Mouse (Mus musculus) midbrain, embryonic 15.5 days (tissue): ENCODE measurements around the gene C1rb. TPM values are rescaled to one million over a fixed set of nuclear protein-coding genes. Genes with fewer than 3 reads are reported as not detected.
"Not testable (repeated sequence)": the region's sequence is repeated elsewhere in the genome, so short reads cannot be mapped to it uniquely, and the experiment has no call there.

Experiments used
- ATAC-seq: fragments of 200-750 bp; cut with Nextera tagmentation; replicated peaks from 2 replicates; pipeline ENCODE4 v1.8.0; 2017; ENCODE audit warnings: moderate TSS enrichment
- H3K27ac ChIP-seq: fragments of 300-500 bp; sonication (generic); 2 replicates; pipeline ENCODE4 v1.5.1; 2015; ENCODE audit warnings: mild to moderate bottlenecking, inconsistent platforms
- H3K27me3 ChIP-seq: fragments of 300-500 bp; sonication (generic); replicated peaks from 2 replicates; pipeline ENCODE4 v1.6.1; 2015; ENCODE audit warnings: inconsistent platforms
- H3K36me3 ChIP-seq: fragments of 300-500 bp; sonication (generic); replicated peaks from 2 replicates; pipeline ENCODE4 v1.6.1; 2015; ENCODE audit warnings: inconsistent platforms
- H3K4me1 ChIP-seq: fragments of 300-500 bp; sonication (generic); 2 replicates; pipeline ENCODE4 v1.6.1; 2015; ENCODE audit warnings: inconsistent platforms
- H3K4me2 ChIP-seq: fragments of 300-500 bp; sonication (generic); 2 replicates; pipeline ENCODE4 v1.6.1; 2015; ENCODE audit warnings: inconsistent platforms, mild to moderate bottlenecking, moderate library complexity
- H3K4me3 ChIP-seq: fragments of 300-500 bp; sonication (generic); 2 replicates; pipeline ENCODE4 v1.5.1; 2015; ENCODE audit warnings: mild to moderate bottlenecking, inconsistent platforms
- H3K9ac ChIP-seq: fragments of 300-500 bp; sonication (generic); 2 replicates; pipeline ENCODE4 v1.6.1; 2015; ENCODE audit warnings: mild to moderate bottlenecking, inconsistent platforms
- H3K9me3 ChIP-seq: fragments of 300-500 bp; sonication (generic); 2 replicates; pipeline ENCODE4 v1.6.1; 2016; ENCODE audit warnings: inconsistent platforms
- WGBS: fragments of 180-500 bp; shearing (Covaris S2); methylation state at CpG from one replicate; pipeline ENCODE4 v1.1.7; 2015; ENCODE audit warnings: mixed read lengths; 5-methylcytosine and 5-hydroxymethylcytosine counted together
- polyA plus RNA-seq: library from polyadenylated mRNA; unstranded; fragments of >200 nt; fragmentation: Nextera tagmentation; extraction: Ambion mirVana; gene quantifications from 2 replicates; pipeline ENCODE4 v1.2.1, GENCODE M21; 2015

C1rb gene
- polyA plus RNA-seq, 1 experiment from 2014 or later: not detected

DNA sequence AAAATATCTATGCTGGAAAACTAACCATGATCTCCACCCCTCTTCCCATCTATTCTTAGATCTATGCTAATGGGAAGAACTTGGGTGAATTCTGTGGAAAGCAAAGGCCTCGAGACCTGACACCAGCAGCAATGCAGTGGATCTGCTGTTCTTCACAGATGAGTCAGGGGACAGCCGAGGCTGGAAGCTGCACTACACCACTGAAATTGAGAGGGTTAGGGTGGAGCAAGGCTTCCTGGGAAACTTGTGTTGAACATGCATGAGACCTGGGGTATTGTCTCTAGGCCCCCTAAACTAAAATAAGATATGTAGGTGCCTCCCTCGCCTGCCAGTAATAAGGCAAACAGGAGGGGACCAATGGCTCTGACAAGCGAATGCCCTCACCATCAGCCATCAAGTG is 8.9 kb upstream of the C1rb start:
- ATAC-seq: not testable (repeated sequence)

DNA sequence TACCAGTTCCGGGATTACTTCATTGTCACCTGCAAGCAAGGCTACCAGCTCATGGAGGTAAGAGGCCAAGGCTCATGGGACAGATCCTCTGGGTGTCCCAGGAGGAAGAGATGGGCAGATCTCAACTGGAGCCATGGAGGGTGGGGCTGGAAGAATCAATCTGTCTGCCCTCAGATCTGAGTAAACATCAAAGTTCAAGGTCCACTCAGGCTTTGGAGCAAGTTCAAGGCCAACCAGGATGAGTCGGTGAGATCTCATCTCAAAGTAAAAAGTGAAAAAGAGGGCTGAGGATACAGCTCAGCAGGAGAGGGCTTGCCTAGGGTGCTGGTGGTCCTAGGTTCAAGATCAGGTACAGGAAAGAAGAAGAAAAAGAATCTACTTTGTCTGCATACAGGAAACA is 8.5 kb upstream of the C1rb start:
- H3K27ac ChIP-seq, H3K4me1 ChIP-seq, H3K9ac ChIP-seq, H3K4me2 ChIP-seq, H3K4me3 ChIP-seq, H3K9me3 ChIP-seq, ATAC-seq, H3K36me3 ChIP-seq, H3K27me3 ChIP-seq: not testable (repeated sequence)
- 94% methylated on average over 2 of the region's 2 CpGs for WGBS

More for the DNA sequence above, 8.9 kb upstream of the C1rb start:
- H3K4me2 ChIP-seq, H3K36me3 ChIP-seq, H3K27me3 ChIP-seq, H3K9ac ChIP-seq, H3K9me3 ChIP-seq, H3K4me1 ChIP-seq, H3K4me3 ChIP-seq, H3K27ac ChIP-seq: not testable (repeated sequence)
- WGBS: 87% methylated on average over 4 of the region's 4 CpGs

DNA sequence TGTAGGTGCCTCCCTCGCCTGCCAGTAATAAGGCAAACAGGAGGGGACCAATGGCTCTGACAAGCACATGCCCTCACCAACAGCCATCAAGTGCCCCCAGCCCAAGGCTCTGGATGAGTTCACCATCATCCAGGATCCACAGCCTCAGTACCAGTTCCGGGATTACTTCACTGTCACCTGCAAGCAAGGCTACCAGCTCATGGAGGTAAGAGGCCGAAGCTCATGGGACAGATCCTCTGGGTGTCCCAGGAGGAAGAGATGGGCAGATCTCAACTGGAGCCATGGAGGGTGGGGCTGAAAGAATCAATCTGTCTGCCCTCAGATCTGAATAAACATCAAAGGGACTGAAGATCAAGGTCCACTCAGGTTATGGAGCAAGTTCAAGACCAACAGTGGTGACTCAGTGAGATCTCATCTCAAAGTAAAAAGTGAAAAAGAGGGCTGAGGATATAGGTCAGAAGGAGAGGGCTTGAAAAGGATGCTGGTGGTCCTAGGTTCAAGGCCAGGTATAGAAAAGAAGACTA is 5.1 kb downstream of the C1rb start:
- WGBS: 81% methylated on average over 3 of the region's 3 CpGs
- not testable (repeated sequence) for H3K4me2 ChIP-seq, ATAC-seq

DNA sequence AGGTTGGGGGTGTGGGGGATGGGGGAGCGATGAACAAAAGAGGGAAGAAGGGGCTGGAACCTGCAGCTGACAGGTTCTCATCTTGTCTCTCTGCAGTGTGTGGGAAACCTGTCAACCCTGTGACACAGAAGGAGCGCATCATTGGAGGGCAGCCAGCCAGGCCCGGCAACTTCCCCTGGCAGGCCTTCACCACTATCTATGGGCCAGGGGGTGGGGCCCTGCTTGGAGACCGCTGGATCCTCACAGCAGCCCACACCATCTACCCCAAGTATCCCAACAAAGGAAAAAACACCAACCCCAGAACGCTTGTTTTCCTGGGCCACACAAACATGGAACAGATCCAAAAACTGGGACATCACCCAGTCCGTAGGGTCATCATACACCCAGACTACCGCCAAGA is 10.1 kb downstream of the C1rb start:
- not testable (repeated sequence) for ATAC-seq, H3K36me3 ChIP-seq, H3K27ac ChIP-seq, H3K9ac ChIP-seq, H3K27me3 ChIP-seq, H3K9me3 ChIP-seq, H3K4me1 ChIP-seq, H3K4me3 ChIP-seq, H3K4me2 ChIP-seq
- WGBS: 86% methylated on average over 6 of the region's 7 CpGs

More for the DNA sequence above, 5.1 kb downstream of the C1rb start:
- H3K4me3 ChIP-seq, H3K36me3 ChIP-seq, H3K4me1 ChIP-seq, H3K9me3 ChIP-seq, H3K27me3 ChIP-seq, H3K27ac ChIP-seq, H3K9ac ChIP-seq: not testable (repeated sequence)

DNA sequence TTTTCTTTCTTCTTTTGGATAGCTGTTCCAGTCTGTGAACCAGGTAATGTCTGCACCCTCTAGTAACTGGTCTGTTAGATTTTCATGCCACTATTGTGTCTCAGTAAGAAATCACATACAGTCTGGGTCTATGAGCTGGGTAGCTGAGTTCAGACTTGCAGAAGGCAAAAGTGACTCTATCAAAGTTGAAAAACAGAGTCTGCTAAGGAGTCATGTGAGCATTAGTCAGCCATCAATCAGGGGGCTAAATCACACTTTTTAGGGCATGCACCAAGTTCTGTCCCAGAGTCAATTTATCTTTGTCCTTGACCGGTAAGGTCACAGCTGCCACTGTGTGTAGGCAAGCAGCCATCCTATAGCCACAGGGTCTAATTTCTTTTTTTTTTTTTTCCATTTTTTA is 12.1 kb downstream of the C1rb start:
- Histone ChIP-seq H3K4me2 (no peak overlapping the region), H3K9ac (no peak overlapping the region), H3K4me3 (no peak overlapping the region), H3K4me1 (no peaks in the 10 kb centered on the region), H3K27ac (no peak overlapping the region), H3K27me3 (no peaks in the 10 kb centered on the region), H3K9me3 (no peaks in the 10 kb centered on the region), H3K36me3 (no peaks in the 10 kb centered on the region)
- no peak for ATAC-seq
- 94% methylated on average over 1 of the region's 1 CpGs for WGBS

DNA sequence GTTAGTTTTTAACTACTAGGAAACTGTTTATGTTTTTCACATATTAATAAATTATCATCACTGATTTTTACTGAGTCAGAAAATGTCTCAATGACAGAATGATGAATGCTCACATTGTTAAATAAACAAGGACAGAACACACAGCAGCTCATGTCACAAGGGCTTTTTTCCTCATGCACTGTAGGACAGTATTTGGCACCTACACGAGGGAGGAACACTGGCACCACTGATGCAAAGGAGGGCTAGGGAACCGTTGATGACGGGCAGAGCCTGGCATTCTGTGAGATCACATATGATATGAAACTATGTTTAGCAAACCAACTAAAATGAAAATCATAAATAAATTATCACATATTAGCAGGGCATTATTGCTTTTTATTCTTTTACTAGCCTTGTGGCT is 14.8 kb downstream of the C1rb start:
- H3K4me3 ChIP-seq: no peak overlapping the region
- no peaks in the 10 kb centered on the region for H3K4me1 ChIP-seq
- H3K9ac ChIP-seq: no peak overlapping the region
- no peak for ATAC-seq
- H3K27ac ChIP-seq: no peak overlapping the region
- no peaks in the 10 kb centered on the region for H3K36me3 ChIP-seq
- no peaks in the 10 kb centered on the region for H3K9me3 ChIP-seq
- no peaks in the 10 kb centered on the region for H3K27me3 ChIP-seq
- 84% methylated on average over 3 of the region's 3 CpGs for WGBS
- no peak overlapping the region for H3K4me2 ChIP-seq

DNA sequence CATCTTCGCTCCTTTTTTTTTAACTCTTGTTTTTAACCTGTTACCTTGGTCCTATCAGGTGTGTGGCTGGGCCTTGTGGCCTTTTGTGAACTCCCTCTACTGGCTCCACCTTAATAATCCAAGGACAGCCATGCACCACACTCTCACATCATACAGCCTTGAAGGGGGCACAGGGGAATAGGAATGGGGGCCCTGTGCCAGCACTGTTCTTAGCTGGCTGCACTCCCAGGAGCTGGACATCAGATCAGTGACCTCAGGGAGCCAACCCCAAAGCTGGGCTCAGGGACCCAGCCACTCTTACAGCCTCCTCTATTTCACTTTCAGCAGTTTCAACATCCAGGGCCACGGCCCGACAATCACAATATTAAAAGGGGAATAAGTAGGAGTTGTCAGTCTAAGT is 15.7 kb downstream of the C1rb start:
- no peak overlapping the region for H3K9ac ChIP-seq
- H3K4me3 ChIP-seq: no peak overlapping the region
- no peak overlapping the region for H3K27ac ChIP-seq
- WGBS: 93% methylated on average over 3 of the region's 3 CpGs
- no peaks in the 10 kb centered on the region for H3K4me1 ChIP-seq
- no peaks in the 10 kb centered on the region for H3K36me3 ChIP-seq
- H3K4me2 ChIP-seq: no peak overlapping the region
- H3K9me3 ChIP-seq: no peaks in the 10 kb centered on the region
- no peaks in the 10 kb centered on the region for H3K27me3 ChIP-seq
- ATAC-seq: no peak

DNA sequence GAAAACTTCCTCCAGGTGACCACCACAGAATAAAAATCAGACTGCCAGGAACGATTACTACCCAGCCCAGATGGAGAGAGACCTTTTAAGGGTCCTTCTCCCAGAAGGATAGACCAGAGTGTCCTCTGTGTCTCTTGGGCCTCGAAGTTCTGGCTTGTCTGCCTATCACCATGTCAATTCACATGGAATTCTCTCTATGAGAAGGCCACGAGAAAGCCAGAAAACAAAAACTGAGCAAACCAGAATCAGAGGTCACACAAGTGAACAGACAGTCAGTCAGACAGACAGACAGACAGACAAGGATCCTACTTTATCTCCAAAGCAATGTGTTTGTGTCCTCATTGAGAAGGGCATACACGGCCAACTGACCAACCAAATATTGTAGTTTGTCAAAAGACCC is 16.2 kb downstream of the C1rb start:
- H3K4me2 ChIP-seq: no peak overlapping the region
- H3K27me3 ChIP-seq: no peaks in the 10 kb centered on the region
- H3K9ac ChIP-seq: no peak overlapping the region
- ATAC-seq: no peak
- no peak overlapping the region for H3K27ac ChIP-seq
- H3K4me3 ChIP-seq: no peak overlapping the region
- no peaks in the 10 kb centered on the region for H3K9me3 ChIP-seq
- 70% methylated on average over 4 of the region's 4 CpGs for WGBS
- H3K4me1 ChIP-seq: no peaks in the 10 kb centered on the region
- no peaks in the 10 kb centered on the region for H3K36me3 ChIP-seq

DNA sequence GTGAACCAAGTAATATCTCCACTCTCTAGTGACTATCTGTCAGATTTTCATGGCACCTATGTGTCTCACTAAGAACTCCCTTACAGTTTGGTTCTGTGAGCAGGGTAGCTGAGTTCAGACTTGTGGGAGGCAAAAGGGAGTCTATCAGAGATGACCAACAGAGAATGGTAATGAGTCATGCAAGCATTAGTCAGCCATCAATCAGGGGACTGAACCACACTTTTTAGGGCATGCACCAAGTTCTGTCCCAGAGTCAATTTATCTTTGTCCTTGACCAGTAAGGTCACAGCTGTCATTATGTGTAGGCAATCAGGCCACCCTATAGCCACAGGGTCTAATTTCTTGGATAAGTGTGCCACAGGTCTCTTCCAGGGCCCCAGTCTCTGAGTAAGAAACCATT is 18.7 kb downstream of the C1rb start:
- Histone ChIP-seq H3K4me2 (no peak overlapping the region), H3K27me3 (no peaks in the 10 kb centered on the region), H3K27ac (no peak overlapping the region), H3K4me3 (no peak overlapping the region), H3K9ac (no peak overlapping the region), H3K9me3 (no peaks in the 10 kb centered on the region), H3K4me1 (no peaks in the 10 kb centered on the region), H3K36me3 (no peaks in the 10 kb centered on the region)
- ATAC-seq: no peak

DNA sequence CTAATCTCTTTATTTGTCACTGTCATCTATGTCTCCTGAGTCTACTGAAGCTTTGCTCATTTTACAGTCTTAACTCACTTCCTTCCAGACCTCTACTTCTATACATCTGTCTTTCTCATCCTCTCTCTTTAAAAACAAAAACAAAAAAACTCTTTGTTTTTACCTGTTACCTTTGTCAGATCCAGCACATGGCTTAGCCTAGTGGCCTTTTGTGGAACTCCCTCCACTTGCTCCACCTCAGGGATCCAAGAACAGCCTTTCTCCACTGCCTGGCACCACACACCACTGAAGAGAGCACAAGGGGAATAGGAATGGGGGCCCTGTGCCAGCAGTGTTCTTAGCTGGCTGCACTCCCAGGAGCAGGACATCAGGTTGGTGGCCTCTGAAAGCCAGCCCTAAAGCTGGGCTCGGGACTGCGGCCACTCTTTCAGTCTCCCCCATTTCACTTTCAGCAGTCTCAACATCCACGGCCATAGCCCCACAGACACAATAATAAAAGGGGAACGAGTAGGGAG is 22.1 kb downstream of the C1rb start:
- Histone ChIP-seq H3K4me1 (no peaks in the 10 kb centered on the region), H3K9me3 (0 out of 2 replicates have a peak, but pooled peaks cover 3% of the 10 kb centered on the region), H3K36me3 (no peaks in the 10 kb centered on the region), H3K9ac (no peak overlapping the region), H3K27me3 (no peaks in the 10 kb centered on the region), H3K4me3 (no peak overlapping the region), H3K4me2 (no peak overlapping the region), H3K27ac (no peak overlapping the region)
- ATAC-seq: no peak
- WGBS: 84% methylated on average over 4 of the region's 4 CpGs

DNA sequence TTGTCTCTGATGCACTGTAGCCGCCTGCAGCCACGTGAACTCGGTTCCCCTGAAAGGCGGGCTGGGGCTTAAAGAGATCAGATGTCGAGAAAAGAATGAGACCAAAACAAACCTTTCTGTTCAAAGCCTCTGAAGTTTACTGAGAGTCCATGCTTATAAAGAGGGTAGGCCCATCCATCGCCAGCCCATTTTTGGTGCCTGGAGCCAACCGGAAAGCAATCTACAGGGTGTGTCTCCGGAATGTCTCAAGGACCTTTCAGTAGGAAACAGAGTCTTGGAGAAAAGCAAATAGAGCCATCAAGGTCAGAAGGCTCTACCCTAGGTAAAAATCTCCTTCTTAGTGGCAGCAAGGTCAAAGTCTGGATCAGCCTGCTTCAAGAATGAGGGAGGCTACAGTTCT is 23.0 kb downstream of the C1rb start:
- no peak for ATAC-seq
- Histone ChIP-seq H3K36me3 (no peaks in the 10 kb centered on the region), H3K27me3 (no peaks in the 10 kb centered on the region), H3K4me3 (no peak overlapping the region), H3K9ac (no peak overlapping the region), H3K27ac (no peak overlapping the region), H3K4me2 (no peak overlapping the region), H3K4me1 (no peaks in the 10 kb centered on the region), H3K9me3 (0 out of 2 replicates have a peak, but pooled peaks cover 3% of the 10 kb centered on the region)
- 77% methylated on average over 8 of the region's 8 CpGs for WGBS

DNA sequence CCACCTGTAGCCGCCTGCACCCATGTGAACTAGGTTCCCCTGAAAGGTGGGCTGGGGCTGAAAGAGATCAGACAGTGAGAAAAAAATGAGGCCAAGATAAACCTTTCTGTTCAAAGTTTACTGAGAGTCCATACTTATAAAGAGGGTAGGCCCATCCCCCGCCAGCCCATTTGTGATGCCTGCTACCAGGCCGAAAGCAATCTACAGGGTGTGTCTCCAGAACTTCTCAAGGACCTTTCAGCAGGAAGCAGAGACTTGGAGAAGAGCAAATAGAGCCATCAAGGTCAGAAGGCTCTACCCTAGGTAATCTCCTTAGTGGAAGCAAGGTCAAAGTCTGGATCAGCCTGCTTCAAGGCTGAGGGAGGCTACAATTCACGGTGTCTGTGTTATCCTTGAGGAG is 31.9 kb downstream of the C1rb start:
- no peak for ATAC-seq
- H3K27ac ChIP-seq: no peak overlapping the region

DNA sequence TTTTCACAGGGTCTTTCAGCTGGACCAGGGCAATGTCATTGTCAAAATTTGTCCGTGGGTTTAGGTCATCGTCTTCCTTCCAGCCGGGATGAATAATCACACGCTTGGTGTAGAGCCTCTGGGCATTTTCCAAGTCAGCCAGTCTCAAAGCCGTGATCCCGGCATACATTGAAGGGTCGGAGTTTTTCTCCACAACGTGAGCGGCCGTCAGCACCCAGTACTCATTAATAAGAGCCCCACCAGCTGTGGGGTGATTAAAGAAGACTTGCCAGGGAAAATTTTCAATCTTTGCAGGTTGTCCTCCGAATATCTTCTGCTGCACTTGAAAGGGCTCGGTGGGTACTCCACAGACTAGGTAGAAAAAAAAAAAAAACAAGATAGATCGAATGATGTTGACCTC is 55.5 kb downstream of the C1rb start:
- 90% methylated on average over 13 of the region's 13 CpGs for WGBS
- Histone ChIP-seq H3K4me1 (no peaks in the 10 kb centered on the region), H3K9ac (no peak overlapping the region), H3K4me3 (no peak overlapping the region), H3K27ac (no peak overlapping the region), H3K9me3 (no peaks in the 10 kb centered on the region), H3K27me3 (no peaks in the 10 kb centered on the region), H3K4me2 (no peak overlapping the region), H3K36me3 (no peaks in the 10 kb centered on the region)
- no peak for ATAC-seq

More for the DNA sequence above, 31.9 kb downstream of the C1rb start:
- Histone ChIP-seq H3K4me3 (no peak overlapping the region), H3K4me2 (no peak overlapping the region), H3K27me3 (no peaks in the 10 kb centered on the region), H3K9me3 (no peaks in the 10 kb centered on the region), H3K36me3 (no peaks in the 10 kb centered on the region), H3K9ac (no peak overlapping the region), H3K4me1 (no peaks in the 10 kb centered on the region)
- WGBS: 89% methylated on average over 4 of the region's 4 CpGs
